Mouse (Mus musculus) MEL (cell line): ENCODE results near the gene Ptprn.

ENCODE experiments used
- KAT2A ChIP-seq: conservative IDR thresholded peaks from 2 replicates; pipeline ENCODE4 v1.6.1; 2012; ENCODE audit warnings: low read depth, low read length, improper control_type of control experiment, inconsistent platforms
- ZKSCAN1 ChIP-seq: IDR thresholded peaks from 2 replicates; pipeline ENCODE4 v1.6.1; 2012; ENCODE audit warnings: low read depth, mild to moderate bottlenecking, inconsistent platforms, low read length, improper control_type of control experiment, moderate library complexity

DNA sequence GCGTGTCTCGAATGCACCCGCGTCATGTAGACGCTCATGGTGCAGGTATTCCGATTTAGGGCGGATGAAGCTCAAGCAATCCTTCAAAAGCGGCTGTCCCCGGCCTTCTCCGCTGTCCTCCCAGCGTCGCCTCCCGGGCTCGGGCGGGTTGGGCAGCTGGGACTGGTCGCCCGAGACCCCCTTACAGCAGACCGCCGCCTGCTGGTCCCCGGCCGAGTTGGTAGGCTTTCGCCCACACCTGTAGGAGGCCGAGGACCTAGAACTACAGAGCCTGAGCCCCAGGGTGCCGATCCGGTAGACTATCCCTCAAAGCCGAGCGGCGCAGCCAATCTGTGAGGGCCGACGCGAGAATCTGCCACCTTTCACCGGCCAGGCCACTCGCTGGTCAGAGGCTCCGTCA lies 44.8 kb downstream of the Ptprn start, which contains the start of gene Tuba4a:
- TF ChIP-seq KAT2A (no peak), ZKSCAN1 (no peak)
